Mouse (Mus musculus): ENCODE results near the gene Sobp. TPM values are rescaled to one million over a fixed set of nuclear protein-coding genes. Genes with fewer than 3 reads are reported as not detected.

The Sobp gene
- not detected for polyA plus RNA-seq (2017; shearing (Covaris generic))

GRCm38 (mm10) chr10:43174326-43175155, at the start of gene Sobp, which contains the start of gene 9030612E09Rik:
Gene Sobp, minus strand, starts transcription at chr10:43174530.
Gene 9030612E09Rik, plus strand, starts transcription at chr10:43174704.

GRCm38 (mm10) chr10:43220910-43221625, 46.7 kb upstream of the Sobp start, which contains the start of gene Pdss2:
Gene Pdss2, plus strand, starts transcription at chr10:43221486.

Other genes with a start within 250 kb of the Sobp start
- gene 9030612E09Rik, start 174 bp upstream of the Sobp start, polyA plus RNA-seq (2017; shearing (Covaris generic)) = not detected
- 10.5 TPM for gene Pdss2, start 47.0 kb upstream of the Sobp start, polyA plus RNA-seq (2017; shearing (Covaris generic))